Mouse (Mus musculus) E14TG2a.4 (cell line): ENCODE results near the gene Tnfaip8l1.

Experiments used
- H3K27me3 ChIP-seq: 2 replicates; pipeline ENCODE4 v1.6.1; 2014; ENCODE audit warnings: low read length, control low read depth; ENCODE audit not compliant: insufficient read depth
- H3K36me3 ChIP-seq: 2 replicates; pipeline ENCODE4 v1.6.1; 2014; ENCODE audit warnings: low read length, control low read depth; ENCODE audit not compliant: insufficient read depth
- H3K4me1 ChIP-seq: replicated peaks from 2 replicates; pipeline ENCODE4 v1.6.1; 2014; ENCODE audit warnings: low read depth, low read length, control low read depth
- H3K4me3 ChIP-seq: replicated peaks from 2 replicates; pipeline ENCODE4 v1.5.1; 2014; ENCODE audit warnings: mild to moderate bottlenecking, low read length
- H3K9me3 ChIP-seq: 2 replicates; pipeline ENCODE4 v1.6.1; 2014; ENCODE audit warnings: low read length, control low read depth
- CTCF ChIP-seq: conservative IDR thresholded peaks from 2 replicates; pipeline ENCODE4 v1.5.1; 2014; ENCODE audit warnings: low read length
- NANOG ChIP-seq: IDR thresholded peaks from 2 replicates; pipeline ENCODE4 v1.6.1; 2014; ENCODE audit warnings: borderline replicate concordance, low read length, mixed read lengths
- POU5F1 ChIP-seq: IDR thresholded peaks from 2 replicates; pipeline ENCODE4 v1.6.1; 2014; ENCODE audit warnings: low read length, borderline replicate concordance

Tnfaip8l1 gene

DNA sequence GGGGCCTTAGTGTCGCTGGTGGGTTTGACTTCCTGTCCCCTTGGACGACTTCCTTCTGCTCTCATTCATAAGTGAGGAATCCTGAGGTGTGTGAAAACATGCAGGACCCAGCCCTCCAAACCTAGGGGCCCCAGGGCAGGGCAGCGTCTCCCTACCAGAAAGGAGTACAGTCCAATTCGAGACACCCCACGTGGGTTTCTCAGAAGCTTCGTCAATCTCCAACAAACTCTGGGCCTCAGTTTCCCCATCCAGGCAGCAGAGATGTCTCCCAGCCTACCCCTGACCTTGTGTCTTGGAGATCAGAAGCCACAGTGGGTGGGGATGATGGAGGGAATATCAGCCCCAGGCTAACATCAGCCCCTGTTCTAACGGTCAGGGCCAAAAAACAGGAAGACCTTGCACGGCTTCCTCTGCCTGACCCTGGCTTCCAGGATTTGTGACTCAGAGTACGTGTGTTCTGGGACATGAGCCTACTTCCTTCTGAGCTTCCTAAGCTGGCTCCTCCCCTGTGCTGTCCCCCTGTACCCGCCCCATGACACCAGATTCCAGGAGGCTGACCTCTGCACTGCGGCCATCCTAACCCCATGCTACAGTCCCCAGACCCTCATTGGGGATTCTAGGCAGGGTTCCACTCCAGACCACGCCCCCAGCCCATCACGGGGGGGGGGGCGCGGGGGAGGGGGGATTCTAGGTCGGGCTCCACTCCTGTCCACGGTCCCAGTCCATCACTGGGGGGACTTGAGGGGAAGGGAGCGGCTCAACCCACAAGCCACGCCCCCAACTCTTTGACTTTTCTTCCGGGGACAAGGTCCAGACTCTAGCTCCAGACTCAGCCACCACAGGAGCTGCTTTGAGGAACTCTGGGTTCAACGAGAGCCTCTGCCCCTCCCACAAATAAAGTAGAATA, 28.6 kb upstream of the Tnfaip8l1 start:
- H3K4me3 ChIP-seq = peak overlapping the region; percentile 68
- H3K27me3 ChIP-seq = peaks cover 28% of the 10 kb centered on the region
- TF ChIP-seq POU5F1 (no peak), NANOG (no peak), CTCF (0 out of 2 replicates have a peak, but pooled peaks have one; percentile 2)
- H3K9me3 ChIP-seq = no peaks in the 10 kb centered on the region
- H3K36me3 ChIP-seq = no peaks in the 10 kb centered on the region
- peaks cover 71% of the 10 kb centered on the region for H3K4me1 ChIP-seq

GRCm38 (mm10) chr17:56134463-56134971, 27.8 kb upstream of the Tnfaip8l1 start:
- Histone ChIP-seq H3K36me3 (no peaks in the 10 kb centered on the region), H3K4me1 (peaks cover 79% of the 10 kb centered on the region), H3K27me3 (peaks cover 30% of the 10 kb centered on the region), H3K4me3 (peak overlapping the region; percentile 68), H3K9me3 (no peaks in the 10 kb centered on the region)
- TF ChIP-seq CTCF (peak; percentile 55), POU5F1 (no peak)

- Histone ChIP-seq H3K36me3 (no peaks in the 10 kb centered on the region), H3K9me3 (no peaks in the 10 kb centered on the region), H3K4me3 (no peak overlapping the region), H3K27me3 (peaks cover 44% of the 10 kb centered on the region), H3K4me1 (peaks cover 74% of the 10 kb centered on the region)
- TF ChIP-seq POU5F1 (no peak), NANOG (no peak), CTCF (no peak)
These were observed 25.7 kb upstream of the Tnfaip8l1 start for GRCm38 (mm10) chr17:56136558-56136957.

DNA sequence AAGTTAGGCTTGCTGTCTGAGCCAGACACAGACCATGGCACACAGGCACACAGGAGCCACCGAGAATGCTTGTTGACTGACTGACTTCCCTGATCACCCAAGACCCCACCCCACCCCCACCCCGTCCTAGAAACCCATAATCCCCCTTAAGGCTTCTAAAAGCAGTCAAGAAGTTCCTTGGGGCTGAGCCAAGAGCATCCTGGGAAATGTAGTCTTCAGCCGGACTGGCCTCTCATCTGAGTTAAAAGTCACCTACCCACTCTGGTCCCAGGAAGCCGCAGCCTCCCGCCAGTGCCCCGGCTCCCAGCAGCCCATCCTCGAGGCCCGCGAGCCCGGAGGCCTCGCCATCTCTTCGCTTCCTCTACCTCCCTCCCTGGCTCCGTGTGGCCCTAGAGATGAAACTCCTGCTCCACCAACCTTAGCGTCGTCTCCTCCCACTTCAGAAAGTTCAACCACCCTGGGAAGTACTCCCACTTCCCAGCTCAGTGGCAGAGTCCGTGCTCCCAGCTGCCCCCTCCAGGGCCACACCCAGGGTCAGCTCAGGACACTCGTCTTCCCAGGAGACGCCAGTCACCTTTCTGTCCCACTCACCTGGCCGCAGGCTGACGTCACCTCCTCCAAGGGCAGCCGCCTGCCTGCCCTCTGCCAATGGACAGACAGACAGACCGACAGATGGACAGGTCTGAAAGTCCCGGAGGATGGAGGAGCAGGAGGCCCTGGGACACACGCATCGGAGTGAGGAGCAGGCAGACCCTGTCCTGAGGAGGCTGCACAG, 24.3 kb upstream of the Tnfaip8l1 start:
- no peak for TF ChIP-seq NANOG
- TF ChIP-seq POU5F1 = no peak
- TF ChIP-seq CTCF = no peak
- Histone ChIP-seq H3K9me3 (no peaks in the 10 kb centered on the region), H3K4me3 (peak overlapping the region; percentile 55), H3K27me3 (peaks cover 58% of the 10 kb centered on the region), H3K4me1 (peaks cover 74% of the 10 kb centered on the region), H3K36me3 (no peaks in the 10 kb centered on the region)

GRCm38 (mm10) chr17:56139355-56139754, 22.9 kb upstream of the Tnfaip8l1 start:
- H3K4me1 ChIP-seq = peaks cover 67% of the 10 kb centered on the region
- H3K36me3 ChIP-seq = no peaks in the 10 kb centered on the region
- H3K9me3 ChIP-seq = no peaks in the 10 kb centered on the region
- H3K4me3 ChIP-seq = peak overlapping the region; percentile 90
- TF ChIP-seq POU5F1 (no peak), NANOG (no peak), CTCF (no peak)
- peaks cover 71% of the 10 kb centered on the region for H3K27me3 ChIP-seq

DNA sequence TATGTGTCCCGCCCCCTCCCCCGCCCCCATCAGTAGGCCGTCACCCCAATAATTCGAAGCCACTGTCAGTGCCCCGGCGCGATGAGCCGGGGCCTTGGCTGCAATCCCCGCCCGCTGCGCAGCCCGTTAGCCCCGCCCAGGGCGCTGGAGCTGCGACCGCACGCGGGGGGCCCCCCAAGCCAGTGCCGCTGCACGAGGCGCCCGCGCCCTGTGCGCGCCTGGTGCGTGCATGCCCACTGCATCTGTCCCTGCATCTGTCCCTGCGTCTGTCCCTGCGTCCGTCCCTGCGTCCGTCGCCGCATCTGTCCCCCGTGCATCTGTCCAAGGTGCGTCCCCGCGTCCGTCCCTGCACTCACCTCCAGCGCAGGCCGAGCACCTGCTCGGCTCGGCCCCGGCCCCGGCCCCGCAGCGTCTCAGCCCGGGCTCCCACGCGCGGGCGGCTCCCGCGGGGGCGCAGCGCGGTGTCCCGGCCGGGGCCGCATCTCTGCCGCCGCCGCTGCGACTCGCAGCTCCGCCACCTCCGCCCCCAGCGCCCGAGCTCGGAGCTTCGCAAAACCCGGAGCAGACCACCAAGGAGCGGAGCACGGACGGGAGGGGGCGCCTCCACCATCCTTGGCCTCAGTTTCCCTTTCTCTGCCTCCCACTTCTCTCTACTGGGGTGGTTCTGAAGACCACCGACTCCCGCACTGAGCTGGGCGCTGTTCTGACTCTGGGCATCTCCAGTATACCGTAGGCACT, 22.2 kb upstream of the Tnfaip8l1 start, which contains the start of gene Sema6b:
Gene Sema6b, minus strand, starts transcription at position 486 of the 738 bp plus-strand sequence.
- Histone ChIP-seq H3K36me3 (no peaks in the 10 kb centered on the region), H3K4me3 (peak within 1 kb of the TSS; percentile 90), H3K4me1 (peaks cover 64% of the 10 kb centered on the region), H3K9me3 (no peaks in the 10 kb centered on the region), H3K27me3 (peaks cover 78% of the 10 kb centered on the region)
- no peak for TF ChIP-seq POU5F1
- no peak for TF ChIP-seq NANOG
- no peak for TF ChIP-seq CTCF

DNA sequence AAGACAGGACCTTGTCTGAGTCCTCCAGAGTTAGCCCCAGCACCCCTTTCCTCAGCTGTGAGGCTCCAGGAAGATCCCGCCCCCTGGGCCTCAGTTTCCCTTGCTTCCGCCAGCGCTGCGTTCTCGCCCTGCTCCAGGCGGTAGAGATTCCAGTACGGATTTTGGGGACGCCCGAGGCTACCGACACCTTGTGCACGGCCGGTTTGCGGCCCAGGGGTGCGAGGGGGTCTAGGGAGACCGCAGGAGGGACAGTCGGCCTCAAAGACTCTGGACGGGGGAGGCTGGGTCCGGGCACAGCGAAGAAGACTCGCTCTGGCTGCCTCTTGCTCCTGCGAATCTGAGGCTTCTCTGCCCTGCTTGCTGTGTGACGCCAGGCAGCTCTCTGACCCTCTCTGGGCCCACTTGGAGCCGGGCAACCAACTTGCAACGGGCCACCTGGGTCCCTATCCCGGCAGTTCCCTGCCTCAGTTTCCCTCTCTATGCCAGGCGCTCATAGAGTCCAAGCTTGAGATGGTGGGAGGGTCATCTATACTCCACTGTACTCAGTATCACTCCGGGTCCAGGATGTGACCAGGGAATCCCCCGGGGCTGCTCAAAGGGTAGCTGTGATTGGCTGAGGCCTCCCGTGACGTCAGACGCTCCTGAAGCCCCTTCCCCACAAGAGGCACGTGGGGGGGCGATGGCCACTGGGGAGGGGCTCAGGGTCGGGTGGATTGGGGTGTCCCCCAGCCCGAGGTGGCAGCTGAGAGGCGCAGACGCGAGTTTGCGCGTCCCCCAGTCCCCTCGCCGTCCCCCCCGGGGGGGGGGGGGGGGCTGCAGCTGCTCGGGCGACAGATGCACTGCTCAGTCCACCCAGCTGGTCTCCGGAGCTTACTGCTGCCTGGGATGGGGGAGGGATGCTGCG, 20.3 kb upstream of the Tnfaip8l1 start:
- Histone ChIP-seq H3K4me1 (peaks cover 75% of the 10 kb centered on the region), H3K4me3 (peak overlapping the region; percentile 79), H3K9me3 (no peaks in the 10 kb centered on the region), H3K36me3 (no peaks in the 10 kb centered on the region), H3K27me3 (peaks cover 90% of the 10 kb centered on the region)
- no peak for TF ChIP-seq NANOG
- no peak for TF ChIP-seq POU5F1
- no peak for TF ChIP-seq CTCF
